Mouse (Mus musculus) mature B cell (primary cell): ENCODE data around the gene Rhot2.

ENCODE experiments used
- in situ Hi-C: fragments of 300-500 bp; cut with MboI; formaldehyde crosslinking; loops from 2 replicates; pipeline ENCODE4 v1.14.3; 2019

Rhot2 gene

GRCm38 (mm10) chr17:25844396-25844901 is at the start of gene Rhot2:
Gene Rhot2 (minus strand): TSS chr17:25844851.
- in situ Hi-C loops, result no loop called here

GRCm38 (mm10) chr17:25893975-25894617 is 49.4 kb upstream of the Rhot2 start:
- in situ Hi-C loops, result loop anchor here (5.0 kb wide), 1 partner anchor 118 kb away; no protein-coding TSS in a partner anchor

- in situ Hi-C loops, result no loop called here
These were observed 44.2 kb upstream of the Rhot2 start for GRCm38 (mm10) chr17:25888837-25889236.

GRCm38 (mm10) chr17:25887467-25887866 is 42.8 kb upstream of the Rhot2 start:
- in situ Hi-C loops, result no loop called here

- in situ Hi-C loops, result no loop called here
These were observed 42.2 kb upstream of the Rhot2 start for GRCm38 (mm10) chr17:25886806-25887205.

GRCm38 (mm10) chr17:25885636-25886035 is 41.0 kb upstream of the Rhot2 start:
- in situ Hi-C loops, result no loop called here

- in situ Hi-C loops, result no loop called here
These were observed 39.2 kb upstream of the Rhot2 start for GRCm38 (mm10) chr17:25883824-25884223.

GRCm38 (mm10) chr17:25883268-25883667 is 38.6 kb upstream of the Rhot2 start:
- in situ Hi-C loops, result no loop called here

GRCm38 (mm10) chr17:25882306-25882705 is 37.7 kb upstream of the Rhot2 start:
- in situ Hi-C loops, result no loop called here

- in situ Hi-C loops, result no loop called here
These were observed 37.0 kb upstream of the Rhot2 start for GRCm38 (mm10) chr17:25881691-25882090.

- in situ Hi-C loops, result no loop called here
These were observed 36.4 kb upstream of the Rhot2 start for GRCm38 (mm10) chr17:25880913-25881641.

- in situ Hi-C loops, result no loop called here
These were observed 35.7 kb upstream of the Rhot2 start, which contains the start of gene Wfikkn1 for GRCm38 (mm10) chr17:25880196-25880910. Gene Wfikkn1 (minus strand): TSS chr17:25880858.

GRCm38 (mm10) chr17:25879750-25880149 is 35.1 kb upstream of the Rhot2 start:
- in situ Hi-C loops, result no loop called here

GRCm38 (mm10) chr17:25879261-25879660 is 34.6 kb upstream of the Rhot2 start:
- in situ Hi-C loops, result no loop called here

- in situ Hi-C loops, result no loop called here
These were observed 34.0 kb upstream of the Rhot2 start for GRCm38 (mm10) chr17:25878611-25879180.

- in situ Hi-C loops, result no loop called here
These were observed 33.3 kb upstream of the Rhot2 start for GRCm38 (mm10) chr17:25877741-25878610.

GRCm38 (mm10) chr17:25877025-25877424 is 32.4 kb upstream of the Rhot2 start:
- in situ Hi-C loops, result no loop called here

GRCm38 (mm10) chr17:25876347-25876915 is 31.8 kb upstream of the Rhot2 start:
- in situ Hi-C loops, result no loop called here

- in situ Hi-C loops, result no loop called here
These were observed 30.8 kb upstream of the Rhot2 start for GRCm38 (mm10) chr17:25875171-25876136.
